Mouse (Mus musculus) neural tube, postnatal 0 days (tissue): ENCODE measurements around the gene Ambp. TPM values are rescaled to one million over a fixed set of nuclear protein-coding genes. Genes with fewer than 3 reads are reported as not detected.

Source experiments
- polyA plus RNA-seq: library from polyadenylated mRNA; unstranded; fragments of >200 nt; fragmentation: Nextera tagmentation; extraction: Ambion mirVana; gene quantifications from 2 replicates; pipeline ENCODE4 v1.2.1, GENCODE M21; 2015

Gene Ambp
- polyA plus RNA-seq, result 0.42 TPM in 1 of 2 replicates, not detected in the other

DNA sequence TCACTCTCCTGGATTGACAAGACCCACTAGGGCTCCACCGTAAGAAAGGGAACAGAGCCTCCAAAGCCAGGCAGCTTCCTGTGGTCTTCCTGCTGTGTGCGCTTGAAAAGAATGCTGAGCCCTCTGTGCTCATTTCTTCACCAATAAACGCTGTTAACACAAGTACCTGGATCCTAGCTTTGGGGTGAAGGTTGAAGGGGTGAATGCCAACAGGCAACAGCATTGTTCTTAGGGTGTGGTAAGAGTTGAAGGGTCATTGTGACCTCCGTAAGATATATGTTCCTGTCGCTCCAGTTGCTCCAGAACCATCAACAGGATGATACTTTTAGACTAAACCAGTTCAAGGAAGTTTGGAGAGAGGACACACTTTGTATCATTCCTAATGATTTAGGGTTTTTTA is at the start of gene Ambp:
Ambp (minus strand) TSS at position 101 of the 400 bp plus-strand sequence.

DNA sequence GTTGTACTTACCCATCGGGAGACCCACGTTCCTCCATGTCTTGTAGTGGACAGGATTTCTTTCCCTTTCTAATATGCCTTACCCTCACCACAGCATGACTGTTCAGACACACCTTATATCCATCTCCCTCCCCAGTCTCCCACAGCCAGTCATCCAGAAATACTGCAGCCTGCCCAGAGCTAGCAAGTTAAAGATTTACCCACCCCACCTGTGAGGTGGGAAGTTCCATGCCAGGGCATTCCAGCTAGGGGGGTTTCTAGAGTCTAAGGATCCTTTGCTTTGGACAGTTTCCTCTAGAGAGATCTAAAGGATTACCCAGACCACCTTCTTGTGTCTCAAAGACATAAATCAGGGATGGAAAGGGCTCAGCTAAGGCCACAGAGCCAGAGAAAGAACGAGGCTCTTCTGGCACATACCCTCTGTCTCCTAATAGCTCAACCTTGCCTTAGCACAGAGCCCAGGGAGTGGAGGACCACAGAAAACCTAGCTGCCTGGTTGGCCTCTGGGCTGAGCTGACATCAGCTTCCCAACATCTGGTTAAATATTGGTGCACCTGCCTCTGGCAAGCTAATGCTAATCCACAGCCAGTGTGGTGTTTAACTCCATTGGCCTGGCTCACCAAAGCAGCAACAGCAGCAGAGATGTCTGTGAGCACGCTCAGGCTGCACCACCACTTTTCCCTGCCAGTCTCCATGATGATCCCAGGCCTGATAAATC is 17.5 kb upstream of the Ambp start, which contains the start of gene Kif12:
Kif12 (minus strand) TSS at position 163 of the 717 bp plus-strand sequence.

Other genes starting within 250 kb of the Ambp start
- gene Zfp618, start 189.2 kb downstream of the Ambp start, polyA plus RNA-seq, result 10.5 and 14.4 TPM in 2 replicates
- 0.17 and 0.34 TPM in 2 replicates for gene Kif12, start 17.3 kb upstream of the Ambp start, polyA plus RNA-seq
- gene Col27a1, start 59.2 kb upstream of the Ambp start, polyA plus RNA-seq, result 2.3 and 2.7 TPM in 2 replicates
- gene Orm1, start 189.8 kb upstream of the Ambp start, polyA plus RNA-seq, result not detected in 2 replicates
- gene Orm3, start 201.4 kb upstream of the Ambp start, polyA plus RNA-seq, result not detected in 2 replicates
- gene Orm2, start 207.7 kb upstream of the Ambp start, polyA plus RNA-seq, result not detected in 2 replicates
- gene Akna, start 248.6 kb upstream of the Ambp start, polyA plus RNA-seq, result 2.2 and 2.6 TPM in 2 replicates